Mouse (Mus musculus): ENCODE results near the gene Dctn3. TPM values are rescaled to one million over a fixed set of nuclear protein-coding genes. Genes with fewer than 3 reads are reported as not detected.

Gene Dctn3
- total and polyA plus RNA-seq, 2 experiments from 2014 or later: 122 to 308 TPM

DNA sequence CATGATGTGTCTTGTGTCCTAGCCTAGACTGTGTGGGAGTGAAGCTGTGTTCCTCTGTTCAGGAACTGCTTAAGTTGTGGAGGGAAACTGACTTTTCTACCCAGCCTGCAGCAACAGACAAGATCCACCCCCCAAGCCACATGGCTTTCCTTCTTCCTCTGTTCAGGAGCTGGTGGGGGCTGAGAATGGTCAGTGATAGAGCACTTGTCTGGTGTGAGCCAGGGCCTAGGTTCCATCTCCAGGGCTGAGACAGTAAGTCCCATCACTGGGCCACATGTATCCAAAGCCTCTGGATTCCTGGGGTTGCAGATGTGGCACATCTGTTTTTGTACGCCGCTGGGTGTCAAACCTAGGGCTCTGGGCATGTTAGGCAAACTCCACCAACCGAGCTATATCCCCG is 37.9 kb upstream of the Dctn3 start:
- Histone ChIP-seq H3K4me2 (ENCODE audit: low read depth, low read length, poor library complexity, severe bottlenecking) (peak overlapping the region; percentile 43), H3K36me3 (ENCODE audit: insufficient read depth, low read length) (0 out of 2 replicates have a peak, but pooled peaks cover 4% of the 10 kb centered on the region), H3K9ac (replicated peaks; ENCODE audit: low read length, poor library complexity, severe bottlenecking) (peak overlapping the region; percentile 36; the same call in 1 of the 2 replicates), H3K27ac (ENCODE audit: low read depth, low read length) (0 out of 2 replicates have a peak overlapping the region, but pooled peaks have one; percentile 26), H3K27me3 (ENCODE audit: insufficient read depth, low read length) (no peaks in the 10 kb centered on the region), H3K4me1 (ENCODE audit: insufficient read depth, low read length) (no peaks in the 10 kb centered on the region; the same call in 1 of the 2 replicates), H3K4me3 (ENCODE audit: low read depth, low read length) (peak overlapping the region; percentile 30; the same call in 1 of the 2 replicates), H3K9me3 (ENCODE audit: low read length) (no peaks in the 10 kb centered on the region)
- DNase-seq (ENCODE audit: low spot score): no peak
- TF ChIP-seq CTCF (IDR thresholded peaks at IDR 0.05): no peak
- 84% methylated on average over 4 of the region's 4 CpGs for WGBS
- ATAC-seq (ENCODE audit: low FRiP score): no peak

DNA sequence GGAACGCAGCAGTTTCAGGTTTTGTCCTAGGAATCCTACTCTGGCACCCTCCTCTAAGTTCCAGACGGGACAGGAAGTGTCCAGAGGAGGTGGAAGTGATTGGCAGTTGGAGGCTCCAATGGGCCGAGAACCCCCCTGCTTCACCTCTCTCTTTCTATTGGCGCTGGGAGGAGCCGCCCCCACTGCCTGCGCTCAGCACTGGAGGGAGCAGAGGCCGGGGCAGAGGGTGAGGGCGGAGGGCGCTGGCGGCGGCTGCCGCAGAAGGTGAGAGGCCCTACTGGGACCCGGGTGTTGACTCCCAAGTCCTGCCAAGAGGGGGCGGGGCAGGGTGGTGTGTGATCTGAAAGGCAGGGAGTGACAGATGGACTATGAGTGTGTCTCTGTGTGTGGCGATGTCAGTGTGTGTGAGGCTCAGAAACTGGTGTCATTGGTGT is 37.3 kb upstream of the Dctn3 start:
- no peaks in the 10 kb centered on the region; the same call in 1 of the 2 replicates for H3K4me1 ChIP-seq (ENCODE audit: insufficient read depth, low read length)
- no peaks in the 10 kb centered on the region for H3K9me3 ChIP-seq (ENCODE audit: low read length)
- TF ChIP-seq CTCF (IDR thresholded peaks at IDR 0.05): peak; percentile 28
- H3K9ac ChIP-seq (replicated peaks; ENCODE audit: low read length, poor library complexity, severe bottlenecking): peak overlapping the region; percentile 36; the same call in 1 of the 2 replicates
- peak; percentile 62 for ATAC-seq (ENCODE audit: low FRiP score)
- H3K36me3 ChIP-seq (ENCODE audit: insufficient read depth, low read length): 0 out of 2 replicates have a peak, but pooled peaks cover 4% of the 10 kb centered on the region
- H3K4me2 ChIP-seq (ENCODE audit: low read depth, low read length, poor library complexity, severe bottlenecking): peak overlapping the region; percentile 43
- H3K27ac ChIP-seq (ENCODE audit: low read depth, low read length): peak overlapping the region; percentile 43; the same call in 1 of the 2 replicates
- H3K27me3 ChIP-seq (ENCODE audit: insufficient read depth, low read length): no peaks in the 10 kb centered on the region
- 4% methylated on average over 15 of the region's 15 CpGs for WGBS
- peak overlapping the region; percentile 30 for H3K4me3 ChIP-seq (ENCODE audit: low read depth, low read length)
- DNase-seq (ENCODE audit: low spot score): peak; percentile 86

DNA sequence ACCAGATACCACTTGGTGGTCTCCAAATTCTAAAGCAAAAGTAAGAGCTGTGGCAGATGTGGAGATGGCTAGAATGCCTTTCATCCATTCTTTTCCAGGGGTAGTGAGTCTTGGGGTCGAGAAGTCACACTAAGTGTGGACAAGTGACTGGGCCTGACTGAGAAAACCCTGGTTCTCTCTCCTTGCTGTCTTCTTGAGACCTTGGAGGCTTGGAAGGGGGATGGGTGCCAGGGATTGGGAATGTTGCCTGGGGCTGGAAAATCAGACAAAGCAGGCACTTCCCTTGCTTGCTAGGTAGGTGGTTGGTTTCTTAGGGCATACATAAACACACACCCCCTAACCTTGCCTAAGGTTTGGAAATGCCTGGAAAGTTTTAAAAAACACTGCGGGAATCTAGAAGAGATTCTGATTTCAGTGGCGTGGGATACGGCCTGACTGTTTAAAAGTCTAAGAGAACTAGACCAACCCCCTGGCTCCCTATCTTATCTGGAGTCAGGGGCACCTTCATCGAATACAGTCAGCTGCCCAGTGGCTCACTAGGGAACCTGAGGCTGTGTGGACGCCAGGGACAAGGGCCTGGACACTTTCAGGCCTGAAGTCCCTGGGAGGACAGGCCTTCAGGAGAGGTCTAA is 36.8 kb upstream of the Dctn3 start:
- H3K36me3 ChIP-seq (ENCODE audit: insufficient read depth, low read length): 0 out of 2 replicates have a peak, but pooled peaks cover 4% of the 10 kb centered on the region
- no peak for TF ChIP-seq CTCF (IDR thresholded peaks at IDR 0.05)
- H3K9ac ChIP-seq (replicated peaks; ENCODE audit: low read length, poor library complexity, severe bottlenecking): 0 out of 2 replicates have a peak overlapping the region, but pooled peaks have one; percentile 36

DNA sequence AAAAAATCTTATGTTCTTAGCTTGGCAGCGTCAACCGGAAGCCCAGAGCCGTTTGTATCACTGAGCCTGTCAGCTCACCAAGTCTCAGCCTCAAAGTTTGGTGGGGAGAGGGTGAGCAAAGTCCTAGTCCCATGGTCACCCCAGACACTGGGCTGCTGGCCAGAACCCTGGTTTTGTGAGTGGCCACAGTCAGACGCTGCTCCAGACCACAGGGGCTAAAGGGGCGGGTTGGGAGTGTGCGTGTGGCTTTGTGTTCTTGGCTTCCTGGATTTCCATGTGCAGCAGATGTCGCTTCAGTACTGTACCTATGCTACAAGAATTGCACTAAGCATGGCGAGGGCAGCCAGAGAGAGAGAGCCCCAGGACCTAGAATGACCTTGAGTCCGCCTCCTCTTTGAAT is 36.2 kb upstream of the Dctn3 start:
- H3K9ac ChIP-seq (replicated peaks; ENCODE audit: low read length, poor library complexity, severe bottlenecking): no peak overlapping the region
- WGBS: 82% methylated on average over 9 of the region's 9 CpGs
- no peak for TF ChIP-seq CTCF (IDR thresholded peaks at IDR 0.05)
- no peaks in the 10 kb centered on the region for H3K27me3 ChIP-seq (ENCODE audit: insufficient read depth, low read length)
- DNase-seq (ENCODE audit: low spot score): peak; percentile 51
- 0 out of 2 replicates have a peak, but pooled peaks cover 4% of the 10 kb centered on the region for H3K36me3 ChIP-seq (ENCODE audit: insufficient read depth, low read length)
- no peak overlapping the region for H3K4me2 ChIP-seq (ENCODE audit: low read depth, low read length, poor library complexity, severe bottlenecking)
- no peak for ATAC-seq (ENCODE audit: low FRiP score)
- H3K27ac ChIP-seq (ENCODE audit: low read depth, low read length): no peak overlapping the region
- H3K4me1 ChIP-seq (ENCODE audit: insufficient read depth, low read length): no peaks in the 10 kb centered on the region; the same call in 1 of the 2 replicates
- H3K4me3 ChIP-seq (ENCODE audit: low read depth, low read length): no peak overlapping the region
- H3K9me3 ChIP-seq (ENCODE audit: low read length): no peaks in the 10 kb centered on the region

More for the DNA sequence above, 36.8 kb upstream of the Dctn3 start:
- DNase-seq (ENCODE audit: low spot score) (no peak), ATAC-seq (ENCODE audit: low FRiP score) (no peak)
- H3K27me3 ChIP-seq (ENCODE audit: insufficient read depth, low read length): no peaks in the 10 kb centered on the region
- peak overlapping the region; percentile 43 for H3K4me2 ChIP-seq (ENCODE audit: low read depth, low read length, poor library complexity, severe bottlenecking)
- H3K4me3 ChIP-seq (ENCODE audit: low read depth, low read length): peak overlapping the region; percentile 30
- H3K4me1 ChIP-seq (ENCODE audit: insufficient read depth, low read length): no peaks in the 10 kb centered on the region; the same call in 1 of the 2 replicates
- H3K9me3 ChIP-seq (ENCODE audit: low read length): no peaks in the 10 kb centered on the region
- H3K27ac ChIP-seq (ENCODE audit: low read depth, low read length): peak overlapping the region; percentile 43; the same call in 1 of the 2 replicates
- WGBS: 43% methylated on average over 6 of the region's 6 CpGs

DNA sequence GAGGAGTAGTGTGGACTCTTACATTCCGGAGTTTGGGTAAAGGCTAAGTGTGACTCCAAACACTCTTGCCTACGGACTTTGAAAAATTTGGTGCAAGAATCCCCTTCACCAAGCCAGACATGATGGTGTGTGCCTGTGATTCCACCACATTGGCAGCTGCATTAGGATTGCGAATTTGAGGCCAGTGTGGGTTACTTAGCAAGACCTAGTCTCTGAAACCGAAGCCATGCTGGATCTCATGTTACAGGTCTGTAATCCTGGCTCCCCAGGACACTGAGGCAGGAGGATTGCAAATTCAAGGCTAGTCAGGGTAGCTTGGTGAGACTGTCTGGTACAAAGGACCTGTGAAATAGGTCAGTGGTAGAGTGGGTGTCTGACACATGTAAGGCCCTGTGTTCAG is 35.7 kb upstream of the Dctn3 start:
- H3K4me1 ChIP-seq (ENCODE audit: insufficient read depth, low read length): no peaks in the 10 kb centered on the region; the same call in 1 of the 2 replicates
- no peak for ATAC-seq (ENCODE audit: low FRiP score)
- no peak overlapping the region for H3K27ac ChIP-seq (ENCODE audit: low read depth, low read length)
- 94% methylated on average over 4 of the region's 4 CpGs for WGBS
- H3K4me3 ChIP-seq (ENCODE audit: low read depth, low read length): no peak overlapping the region
- no peaks in the 10 kb centered on the region for H3K9me3 ChIP-seq (ENCODE audit: low read length)
- no peak overlapping the region for H3K4me2 ChIP-seq (ENCODE audit: low read depth, low read length, poor library complexity, severe bottlenecking)
- no peak overlapping the region; the same call in 1 of the 2 replicates for H3K9ac ChIP-seq (replicated peaks; ENCODE audit: low read length, poor library complexity, severe bottlenecking)
- no peak for TF ChIP-seq CTCF (IDR thresholded peaks at IDR 0.05)
- H3K27me3 ChIP-seq (ENCODE audit: insufficient read depth, low read length): no peaks in the 10 kb centered on the region
- H3K36me3 ChIP-seq (ENCODE audit: insufficient read depth, low read length): 0 out of 2 replicates have a peak, but pooled peaks cover 4% of the 10 kb centered on the region
- no peak for DNase-seq (ENCODE audit: low spot score)

DNA sequence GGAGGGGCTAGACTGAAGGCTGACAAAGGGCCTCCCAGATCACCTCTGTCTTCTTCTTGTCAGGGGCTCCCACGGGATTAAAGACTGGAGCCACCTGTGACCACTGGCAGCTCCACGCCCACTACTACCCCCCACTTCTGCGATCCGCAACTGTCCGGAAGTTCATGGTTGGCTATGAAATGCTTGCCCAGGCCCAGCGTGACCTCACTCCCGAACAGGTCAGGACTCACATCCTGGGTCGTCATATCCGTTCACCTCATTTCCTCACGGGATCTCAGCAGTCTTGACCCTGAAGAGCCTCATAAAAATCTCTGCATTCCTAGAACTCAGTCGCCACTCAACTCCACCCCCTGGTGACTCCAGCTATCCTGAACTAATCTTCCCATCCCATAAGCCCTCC is 35.1 kb upstream of the Dctn3 start:
- H3K9ac ChIP-seq (replicated peaks; ENCODE audit: low read length, poor library complexity, severe bottlenecking): no peak overlapping the region
- ATAC-seq (ENCODE audit: low FRiP score) (no peak), DNase-seq (ENCODE audit: low spot score) (no peak)
- WGBS: 81% methylated on average over 11 of the region's 11 CpGs
- H3K4me3 ChIP-seq (ENCODE audit: low read depth, low read length): no peak overlapping the region
- H3K27me3 ChIP-seq (ENCODE audit: insufficient read depth, low read length): no peaks in the 10 kb centered on the region
- TF ChIP-seq CTCF (IDR thresholded peaks at IDR 0.05): no peak
- no peaks in the 10 kb centered on the region; the same call in 1 of the 2 replicates for H3K4me1 ChIP-seq (ENCODE audit: insufficient read depth, low read length)
- no peak overlapping the region for H3K4me2 ChIP-seq (ENCODE audit: low read depth, low read length, poor library complexity, severe bottlenecking)
- H3K9me3 ChIP-seq (ENCODE audit: low read length): no peaks in the 10 kb centered on the region
- H3K36me3 ChIP-seq (ENCODE audit: insufficient read depth, low read length): 0 out of 2 replicates have a peak, but pooled peaks cover 4% of the 10 kb centered on the region
- no peak overlapping the region for H3K27ac ChIP-seq (ENCODE audit: low read depth, low read length)
